Mouse (Mus musculus): ENCODE measurements around the gene Gdpd5. TPM values are rescaled to one million over a fixed set of nuclear protein-coding genes. Genes with fewer than 3 reads are reported as not detected.

The Gdpd5 gene
- total RNA-seq, 2 experiments from 2014 or later: 5.4 to 6.7 TPM

DNA sequence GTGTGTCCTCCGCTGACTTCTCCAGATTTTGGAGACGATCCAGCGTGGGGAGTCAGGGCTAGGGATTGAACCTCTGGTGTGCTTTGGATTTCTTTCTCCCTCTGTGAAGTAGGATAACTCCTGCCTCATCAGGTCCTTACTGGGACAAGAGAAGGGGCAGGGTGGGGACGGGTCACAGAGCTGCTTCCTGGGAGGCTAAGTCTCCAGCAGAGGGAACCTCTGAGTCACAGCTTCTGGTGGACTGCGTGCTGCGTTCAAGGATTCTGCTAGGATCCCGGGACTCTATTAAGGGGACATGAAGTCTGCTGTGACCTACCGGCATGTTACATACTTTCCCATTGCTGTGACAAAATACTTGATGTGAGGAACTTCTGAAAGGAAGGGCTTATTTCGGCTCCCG, 57.7 kb downstream of the Gdpd5 start:
- no peak for DNase-seq
- Histone ChIP-seq H3K27ac (no peak overlapping the region), H3K4me3 (no peak overlapping the region)
- TF ChIP-seq CTCF (IDR thresholded peaks at IDR 0.05): peak; percentile 44
- intact Hi-C loops (cut with DNase I): no loop called here

DNA sequence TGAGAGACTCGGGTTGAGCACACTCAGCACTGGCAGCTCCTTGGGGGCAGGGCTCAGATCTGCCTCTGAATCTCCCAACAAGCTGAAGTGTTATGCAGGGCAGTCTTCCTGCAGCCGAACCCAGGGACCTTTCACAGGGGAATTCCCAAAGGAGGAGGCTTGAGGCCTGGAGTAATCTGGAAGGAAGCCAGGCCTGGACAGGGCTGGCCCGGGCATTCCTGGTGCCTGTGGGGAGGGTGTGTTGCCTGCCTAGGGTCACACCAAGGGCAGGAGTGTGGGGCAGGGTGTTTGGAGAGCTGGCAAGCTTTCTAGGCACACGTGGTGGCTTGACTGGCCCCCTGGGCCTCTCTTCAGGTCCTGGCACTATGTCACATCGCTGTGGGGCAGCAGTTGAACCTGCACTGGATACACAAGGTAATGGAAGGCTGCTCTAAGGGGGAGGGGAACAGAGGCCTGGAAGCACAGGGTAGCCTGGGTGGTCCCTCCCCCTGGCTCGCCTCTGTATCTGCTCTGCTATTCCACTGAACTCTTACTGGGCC, 60.4 kb downstream of the Gdpd5 start:
- Histone ChIP-seq H3K4me3 (no peak overlapping the region), H3K27ac (peak overlapping the region; percentile 25; the same call in 1 of the 2 replicates)
- no peak for TF ChIP-seq CTCF (IDR thresholded peaks at IDR 0.05)
- DNase-seq: peak; percentile 59
- intact Hi-C loops (cut with DNase I): no loop called here

DNA sequence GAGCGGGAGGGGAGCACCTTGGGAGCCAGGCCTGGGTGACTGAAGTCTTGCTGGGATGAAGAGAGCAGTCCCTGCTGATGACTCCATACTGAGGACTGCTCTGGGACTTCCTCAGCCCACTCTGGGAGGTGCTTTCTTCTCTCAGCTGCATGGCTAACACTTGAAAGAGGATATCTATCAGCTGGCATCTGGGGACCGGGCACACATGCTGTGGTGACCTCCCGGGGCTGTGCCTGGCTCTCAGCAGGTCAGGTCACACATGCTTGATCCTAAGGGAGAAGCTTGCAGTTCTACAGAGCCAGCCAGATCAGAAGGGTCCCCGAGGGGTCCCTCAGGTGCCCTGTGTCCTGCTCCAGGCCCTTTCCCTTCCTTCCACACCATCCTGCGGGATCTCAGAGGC, 62.0 kb downstream of the Gdpd5 start:
- peak overlapping the region; percentile 62; the same call in 1 of the 2 replicates for H3K27ac ChIP-seq
- no peak for TF ChIP-seq CTCF (IDR thresholded peaks at IDR 0.05)
- no peak overlapping the region for H3K4me3 ChIP-seq
- peak; percentile 45 for DNase-seq
- intact Hi-C loops (cut with DNase I): no loop called here

DNA sequence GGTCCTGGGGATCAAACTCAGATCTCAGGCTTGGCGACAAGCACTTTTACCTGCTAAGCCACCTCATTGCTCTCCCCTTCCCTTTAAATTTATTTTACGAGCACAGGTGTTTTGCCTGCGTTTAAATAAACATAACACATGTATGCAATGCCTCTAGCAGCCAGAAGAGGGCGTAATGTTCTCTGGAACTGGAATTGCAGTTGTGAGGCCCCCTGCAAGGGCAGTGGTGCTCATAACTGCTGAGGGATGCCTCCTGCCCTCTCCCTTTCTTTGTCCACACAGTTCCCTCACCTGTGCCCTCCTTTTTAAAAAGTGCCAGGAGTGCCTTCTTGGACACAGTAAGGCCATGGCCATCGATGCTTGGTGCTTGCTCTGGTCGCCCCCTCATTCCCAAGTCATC, 62.8 kb downstream of the Gdpd5 start:
- Histone ChIP-seq H3K27ac (no peak overlapping the region), H3K4me3 (no peak overlapping the region)
- intact Hi-C loops (cut with DNase I): no loop called here
- no peak for DNase-seq
- peak; percentile 66 for TF ChIP-seq CTCF (IDR thresholded peaks at IDR 0.05)

DNA sequence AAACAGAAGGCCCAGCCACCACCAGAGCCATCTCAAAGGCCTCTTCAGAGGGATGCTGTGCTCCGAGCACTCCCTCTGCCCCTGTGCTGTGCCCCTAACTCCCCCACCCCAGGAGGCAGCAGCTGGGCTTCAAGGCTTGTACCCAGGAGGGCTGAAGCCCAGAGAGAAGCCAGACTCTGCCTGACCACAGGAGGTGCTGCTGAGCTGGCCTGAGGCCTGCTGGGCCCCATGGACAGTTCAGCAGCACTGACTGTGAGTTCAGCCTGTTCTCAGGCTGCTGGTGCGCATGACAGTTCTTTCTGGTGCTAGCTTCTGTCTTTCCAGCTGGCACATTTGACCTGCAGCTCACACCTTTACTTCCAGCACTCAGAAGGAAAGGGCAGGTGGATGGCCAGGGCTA, 64.6 kb downstream of the Gdpd5 start:
- Histone ChIP-seq H3K27ac (no peak overlapping the region), H3K4me3 (no peak overlapping the region)
- intact Hi-C loops (cut with DNase I): no loop called here
- peak; percentile 30; the same call in 1 of the 2 replicates for TF ChIP-seq CTCF (IDR thresholded peaks at IDR 0.05)
- no peak for DNase-seq

DNA sequence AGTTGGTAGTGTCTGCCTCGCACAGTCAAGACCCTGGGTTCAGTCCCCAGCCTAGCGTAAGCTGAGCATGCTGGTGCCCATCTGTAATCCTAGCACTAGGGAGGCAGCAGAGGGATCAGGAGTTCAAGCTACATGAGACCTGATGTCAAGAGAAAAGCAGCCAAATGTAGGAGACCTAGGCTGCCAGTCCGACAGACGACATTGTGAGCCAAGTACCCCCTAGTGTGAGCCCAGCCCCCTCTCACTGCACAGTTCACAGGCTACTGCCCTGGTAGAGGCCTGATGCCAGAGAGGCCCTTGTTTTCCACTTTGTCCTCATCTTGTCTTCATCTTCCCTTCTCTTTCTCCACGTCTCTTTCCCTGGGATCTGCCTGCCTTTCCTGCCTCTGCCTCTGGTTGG, 66.1 kb downstream of the Gdpd5 start:
- TF ChIP-seq CTCF (IDR thresholded peaks at IDR 0.05): no peak
- intact Hi-C loops (cut with DNase I): no loop called here
- Histone ChIP-seq H3K4me3 (no peak overlapping the region), H3K27ac (no peak overlapping the region)
- DNase-seq: no peak

DNA sequence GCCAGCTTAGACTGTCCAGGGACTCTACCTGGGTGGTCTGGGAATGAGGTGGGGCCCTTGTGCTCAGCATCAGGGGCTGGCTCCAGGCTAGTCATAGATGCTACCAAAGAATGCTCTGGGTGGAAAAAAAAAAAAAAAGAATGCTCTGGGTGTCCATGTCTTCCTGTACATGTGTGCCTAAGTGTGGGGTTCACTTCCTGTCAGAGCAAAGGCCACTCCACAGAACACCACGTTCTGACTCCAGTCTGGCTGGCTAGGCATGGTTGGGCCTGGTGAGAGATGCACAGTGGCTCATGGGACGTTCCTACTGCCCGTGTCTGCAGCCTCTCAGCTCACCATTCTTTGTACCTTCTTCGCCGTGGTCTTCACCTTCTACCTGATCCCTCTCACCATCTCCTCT, 67.4 kb downstream of the Gdpd5 start:
- DNase-seq: no peak
- intact Hi-C loops (cut with DNase I): no loop called here
- Histone ChIP-seq H3K27ac (no peak overlapping the region), H3K4me3 (no peak overlapping the region)
- no peak for TF ChIP-seq CTCF (IDR thresholded peaks at IDR 0.05)

DNA sequence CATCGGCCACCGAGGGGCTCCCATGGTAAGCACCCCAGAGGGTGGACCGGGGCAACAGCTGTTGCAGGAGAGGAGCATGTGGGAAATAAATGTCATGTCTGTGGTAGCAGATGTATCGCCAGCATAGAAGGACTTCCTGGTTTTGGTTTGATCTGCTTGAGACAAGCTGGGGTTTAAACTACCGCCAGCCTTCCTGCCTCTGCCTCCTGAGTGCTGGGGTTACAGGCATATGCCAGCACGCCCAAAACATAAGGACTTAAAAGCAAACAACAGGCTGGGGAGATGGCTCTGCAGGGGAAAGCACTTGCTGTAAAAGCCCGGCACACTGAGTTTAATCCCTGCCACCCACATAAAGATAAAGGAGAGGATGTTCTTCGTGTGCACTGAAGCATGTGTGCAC, 67.8 kb downstream of the Gdpd5 start:
- no peak overlapping the region for H3K27ac ChIP-seq
- H3K4me3 ChIP-seq: no peak overlapping the region
- no peak for TF ChIP-seq CTCF (IDR thresholded peaks at IDR 0.05)
- no peak for DNase-seq
- intact Hi-C loops (cut with DNase I): no loop called here

DNA sequence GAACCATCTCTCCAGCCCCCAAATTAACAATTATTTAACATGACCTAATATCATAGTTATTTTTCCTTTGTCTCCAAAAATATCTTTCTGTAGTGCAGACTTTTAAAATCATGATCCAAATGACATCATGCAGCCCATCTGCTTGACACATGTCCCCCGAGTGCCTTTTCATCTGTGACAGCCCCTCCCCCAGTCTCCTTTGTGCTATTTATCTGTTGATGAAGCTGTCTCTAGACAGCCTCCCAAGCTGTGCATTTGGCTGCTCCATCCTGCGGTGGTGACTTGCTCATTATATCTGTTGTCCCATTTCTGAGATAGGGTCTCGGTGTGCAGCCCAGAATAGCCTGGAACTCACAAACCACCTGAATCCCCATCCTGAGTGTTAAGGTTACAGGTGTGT, 68.5 kb downstream of the Gdpd5 start:
- DNase-seq: no peak
- Histone ChIP-seq H3K27ac (no peak overlapping the region), H3K4me3 (no peak overlapping the region)
- intact Hi-C loops (cut with DNase I): loop anchor here (1.0 to 2.0 kb wide), 2 partner anchors 74 to 117 kb away; no protein-coding TSS in a partner anchor
- no peak for TF ChIP-seq CTCF (IDR thresholded peaks at IDR 0.05)

DNA sequence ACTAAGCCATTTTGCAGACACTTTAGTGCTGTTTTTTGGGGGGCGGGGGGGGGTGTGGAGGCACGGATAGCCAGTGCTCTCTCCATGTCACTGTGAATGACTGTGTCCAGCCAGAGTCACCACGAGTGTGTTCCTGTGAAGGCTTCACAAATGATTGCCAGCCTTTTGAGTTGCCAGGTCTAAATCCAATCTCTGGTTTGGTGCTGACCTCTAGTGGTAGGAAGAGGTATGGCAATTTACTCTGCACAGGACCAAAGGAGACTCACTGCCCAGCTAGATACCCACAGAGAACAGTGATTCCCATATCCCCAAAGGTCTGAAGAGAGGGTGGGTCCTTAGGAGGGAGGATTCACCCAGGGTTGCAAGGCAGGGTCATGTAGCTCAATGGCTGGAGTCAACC, 69.5 kb downstream of the Gdpd5 start:
- intact Hi-C loops (cut with DNase I): loop anchor here (1.0 to 2.0 kb wide), 2 partner anchors 75 to 118 kb away; no protein-coding TSS in a partner anchor
- Histone ChIP-seq H3K4me3 (no peak overlapping the region), H3K27ac (no peak overlapping the region)
- TF ChIP-seq CTCF (IDR thresholded peaks at IDR 0.05): peak; percentile 93
- DNase-seq: peak; percentile 54

DNA sequence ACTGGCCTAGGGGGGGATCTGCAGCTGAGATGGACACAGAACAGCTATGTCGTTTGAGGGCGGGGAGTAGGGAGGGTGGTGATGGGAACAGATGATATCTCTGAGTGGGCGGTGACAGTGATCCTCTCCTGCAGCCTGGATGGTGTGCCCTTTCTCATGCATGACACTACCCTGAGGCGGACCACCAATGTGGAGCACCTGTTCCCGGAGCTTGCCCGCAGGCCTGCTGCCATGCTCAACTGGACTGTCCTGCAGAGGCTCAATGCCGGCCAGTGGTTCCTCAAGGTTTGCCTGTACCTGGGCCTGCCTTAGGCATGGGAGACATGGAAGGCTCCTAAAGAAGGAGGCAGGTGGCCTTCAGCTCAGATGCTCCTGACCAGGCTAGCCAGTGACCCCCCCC, 71.6 kb downstream of the Gdpd5 start:
- Histone ChIP-seq H3K4me3 (no peak overlapping the region), H3K27ac (no peak overlapping the region)
- intact Hi-C loops (cut with DNase I): no loop called here
- no peak for DNase-seq
- TF ChIP-seq CTCF (IDR thresholded peaks at IDR 0.05): no peak

DNA sequence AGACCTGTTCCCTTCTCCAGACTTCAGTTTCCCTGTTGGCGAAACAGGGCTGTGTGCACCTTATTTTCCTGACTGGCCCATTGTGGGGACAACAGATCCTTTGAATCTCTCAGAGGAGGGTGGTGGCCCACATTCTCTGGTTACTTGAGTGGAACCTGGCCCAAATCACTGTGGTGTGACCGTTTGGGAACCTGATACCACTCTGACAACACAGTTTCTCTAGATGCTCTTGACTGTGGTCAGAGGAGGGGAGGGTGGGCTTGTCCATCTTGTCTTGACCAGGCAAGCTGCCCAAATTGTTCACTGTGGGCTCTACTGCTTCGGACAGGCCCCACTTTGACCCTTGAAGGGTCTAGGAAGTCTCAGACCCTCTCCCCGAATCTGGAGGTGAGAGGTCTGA, 72.8 kb downstream of the Gdpd5 start:
- H3K27ac ChIP-seq: no peak overlapping the region
- no peak for TF ChIP-seq CTCF (IDR thresholded peaks at IDR 0.05)
- intact Hi-C loops (cut with DNase I): no loop called here
- no peak overlapping the region for H3K4me3 ChIP-seq
- DNase-seq: no peak

DNA sequence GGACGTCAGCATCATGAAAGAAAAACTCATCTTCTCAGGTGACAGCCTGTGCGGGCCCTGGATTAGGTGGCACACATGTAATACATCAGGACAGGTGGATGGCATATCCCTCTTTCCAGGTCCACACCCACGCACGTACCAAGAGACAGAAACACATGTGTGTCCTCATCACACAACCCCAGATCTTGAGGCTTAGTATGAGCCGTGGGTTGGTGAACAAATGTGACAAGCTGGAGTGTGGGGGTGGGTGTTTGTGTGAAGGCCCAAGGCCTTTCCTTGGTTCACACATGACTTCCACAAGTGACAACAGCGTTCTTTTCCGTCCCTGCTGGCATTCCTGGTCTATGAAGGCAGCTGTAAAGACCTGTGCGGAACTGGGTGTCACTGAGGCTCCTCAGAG, 77.6 kb downstream of the Gdpd5 start:
- intact Hi-C loops (cut with DNase I): no loop called here
- Histone ChIP-seq H3K27ac (no peak overlapping the region), H3K4me3 (no peak overlapping the region)
- no peak for TF ChIP-seq CTCF (IDR thresholded peaks at IDR 0.05)
- no peak for DNase-seq

DNA sequence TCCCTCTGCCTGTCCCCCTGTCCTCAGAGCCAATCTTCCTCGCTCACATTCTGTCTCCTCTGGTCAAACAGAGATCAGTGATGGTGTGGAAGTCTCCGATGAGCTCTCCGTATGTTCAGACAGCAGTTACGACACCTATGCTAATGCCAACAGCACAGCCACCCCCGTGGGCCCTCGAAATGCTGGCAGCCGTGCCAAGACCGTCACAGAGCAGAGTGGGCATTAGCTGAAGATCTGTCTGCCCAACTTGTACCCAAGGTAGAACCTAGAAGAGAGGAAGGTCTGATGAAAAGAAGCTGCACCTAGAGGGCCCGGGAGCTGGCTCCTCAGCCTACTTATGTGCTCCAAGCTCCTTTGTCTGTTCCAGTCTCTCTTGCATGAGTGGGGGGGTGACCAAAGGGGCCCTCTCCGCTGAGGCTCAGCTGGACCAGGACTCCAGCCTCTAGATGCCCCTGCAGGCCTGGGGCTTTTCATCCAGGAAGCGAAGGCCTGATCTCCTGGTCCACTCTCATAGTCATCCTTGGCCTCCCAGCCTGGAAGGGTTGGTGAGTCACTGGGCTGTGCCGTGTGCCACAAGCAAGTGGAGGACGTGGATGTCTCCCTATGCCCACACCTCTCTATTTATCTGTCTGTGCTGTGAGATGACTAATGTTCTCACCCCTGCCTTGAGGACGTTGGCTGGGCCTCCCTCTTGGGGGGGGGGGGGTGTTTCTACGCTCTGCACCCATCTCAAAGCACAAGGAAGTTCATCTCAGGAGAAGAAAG, 78.9 kb downstream of the Gdpd5 start:
- Histone ChIP-seq H3K4me3 (no peak overlapping the region), H3K27ac (no peak overlapping the region)
- DNase-seq: no peak
- intact Hi-C loops (cut with DNase I): no loop called here
- no peak for TF ChIP-seq CTCF (IDR thresholded peaks at IDR 0.05)

Measured in gastrocnemius, adult 2 months (tissue).